Mouse (Mus musculus): ENCODE results near the gene Spata5. TPM values are rescaled to one million over a fixed set of nuclear protein-coding genes. Genes with fewer than 3 reads are reported as not detected.

The Spata5 gene
- total and polyA plus RNA-seq, 3 experiments: 2.1 to 13.9 (median 12.4) TPM

GRCm38 (mm10) chr3:37602356-37602755 is 182.7 kb downstream of the Spata5 start:
- no peaks in the 10 kb centered on the region for H3K79me2 ChIP-seq (replicated peaks; ENCODE audit: control insufficient read depth, insufficient read depth, low read length)
- intact Hi-C loops (cut with DNase I): loop anchor here (5.0 kb wide), 1 partner anchor 85 kb away; no protein-coding TSS in a partner anchor
- H3K4me3 ChIP-seq: no peak overlapping the region
- no peaks in the 10 kb centered on the region for H3K36me3 ChIP-seq (ENCODE audit: control insufficient read depth, insufficient read depth, low read length)
- no peak overlapping the region for H3K9ac ChIP-seq (ENCODE audit: low read depth, low read length)
- no peaks in the 10 kb centered on the region for H3K27me3 ChIP-seq (ENCODE audit: control insufficient read depth, insufficient read depth, low read length)
- TF ChIP-seq EP300 (IDR thresholded peaks at IDR 0.05; ENCODE audit: insufficient read depth, low read depth, low read length): no peak
- peaks cover 11% of the 10 kb centered on the region for H3K4me1 ChIP-seq (ENCODE audit: control insufficient read depth, insufficient read depth, low read length)
- DNase-seq: no peak
- no peak overlapping the region for H3K27ac ChIP-seq
- WGBS: 96% methylated on average over 9 of the region's 9 CpGs

GRCm38 (mm10) chr3:37602890-37603289 is 183.2 kb downstream of the Spata5 start:
- Histone ChIP-seq H3K4me1 (ENCODE audit: control insufficient read depth, insufficient read depth, low read length) (peaks cover 11% of the 10 kb centered on the region), H3K4me3 (no peak overlapping the region), H3K36me3 (ENCODE audit: control insufficient read depth, insufficient read depth, low read length) (no peaks in the 10 kb centered on the region), H3K27ac (no peak overlapping the region), H3K9ac (ENCODE audit: low read depth, low read length) (no peak overlapping the region), H3K27me3 (ENCODE audit: control insufficient read depth, insufficient read depth, low read length) (no peaks in the 10 kb centered on the region), H3K79me2 (replicated peaks; ENCODE audit: control insufficient read depth, insufficient read depth, low read length) (no peaks in the 10 kb centered on the region)
- 81% methylated on average over 7 of the region's 7 CpGs for WGBS
- DNase-seq: no peak
- TF ChIP-seq EP300 (IDR thresholded peaks at IDR 0.05; ENCODE audit: insufficient read depth, low read depth, low read length) (no peak), CTCF (IDR thresholded peaks at IDR 0.05) (no peak), POLR2A (IDR thresholded peaks at IDR 0.05; ENCODE audit: insufficient read depth, low read depth, low read length) (no peak)
- intact Hi-C loops (cut with DNase I): loop anchor here (5.0 kb wide), 1 partner anchor 86 kb away; no protein-coding TSS in a partner anchor

- no peak for DNase-seq
- WGBS: 87% methylated on average over 3 of the region's 3 CpGs
- peaks cover 11% of the 10 kb centered on the region for H3K4me1 ChIP-seq (ENCODE audit: control insufficient read depth, insufficient read depth, low read length)
- H3K27ac ChIP-seq: no peak overlapping the region
- intact Hi-C loops (cut with DNase I): loop anchor here (5.0 kb wide), 1 partner anchor 86 kb away; no protein-coding TSS in a partner anchor
- H3K79me2 ChIP-seq (replicated peaks; ENCODE audit: control insufficient read depth, insufficient read depth, low read length): no peaks in the 10 kb centered on the region
- H3K4me3 ChIP-seq: no peak overlapping the region
- no peak for TF ChIP-seq POLR2A (IDR thresholded peaks at IDR 0.05; ENCODE audit: insufficient read depth, low read depth, low read length)
- no peak for TF ChIP-seq EP300 (IDR thresholded peaks at IDR 0.05; ENCODE audit: insufficient read depth, low read depth, low read length)
- no peak for TF ChIP-seq CTCF (IDR thresholded peaks at IDR 0.05)
- H3K9ac ChIP-seq (ENCODE audit: low read depth, low read length): no peak overlapping the region
- no peaks in the 10 kb centered on the region for H3K27me3 ChIP-seq (ENCODE audit: control insufficient read depth, insufficient read depth, low read length)
- H3K36me3 ChIP-seq (ENCODE audit: control insufficient read depth, insufficient read depth, low read length): no peaks in the 10 kb centered on the region
These were observed 183.8 kb downstream of the Spata5 start for GRCm38 (mm10) chr3:37603541-37603940.

- Histone ChIP-seq H3K27ac (peak overlapping the region; percentile 73), H3K4me1 (ENCODE audit: control insufficient read depth, insufficient read depth, low read length) (peaks cover 11% of the 10 kb centered on the region), H3K9ac (ENCODE audit: low read depth, low read length) (no peak overlapping the region), H3K27me3 (ENCODE audit: control insufficient read depth, insufficient read depth, low read length) (no peaks in the 10 kb centered on the region), H3K36me3 (ENCODE audit: control insufficient read depth, insufficient read depth, low read length) (no peaks in the 10 kb centered on the region), H3K79me2 (replicated peaks; ENCODE audit: control insufficient read depth, insufficient read depth, low read length) (no peaks in the 10 kb centered on the region), H3K4me3 (no peak overlapping the region)
- peak; percentile 33 to 52 for DNase-seq
- WGBS: 32% methylated on average over 13 of the region's 13 CpGs
- intact Hi-C loops (cut with DNase I): loop anchor here (1.0 to 5.0 kb wide), 3 partner anchors 19 to 153 kb away; no protein-coding TSS in a partner anchor
- 0 out of 2 replicates have a peak, but pooled peaks have one; percentile 32 for TF ChIP-seq EP300 (IDR thresholded peaks at IDR 0.05; ENCODE audit: insufficient read depth, low read depth, low read length)
- no peak for TF ChIP-seq POLR2A (IDR thresholded peaks at IDR 0.05; ENCODE audit: insufficient read depth, low read depth, low read length)
These were observed 185.5 kb downstream of the Spata5 start for GRCm38 (mm10) chr3:37604976-37605875.

- Histone ChIP-seq H3K36me3 (ENCODE audit: control insufficient read depth, insufficient read depth, low read length) (no peaks in the 10 kb centered on the region), H3K27ac (peak overlapping the region; percentile 73), H3K4me1 (ENCODE audit: control insufficient read depth, insufficient read depth, low read length) (peaks cover 11% of the 10 kb centered on the region), H3K9ac (ENCODE audit: low read depth, low read length) (0 out of 2 replicates have a peak overlapping the region, but pooled peaks have one; percentile 0), H3K4me3 (no peak overlapping the region), H3K79me2 (replicated peaks; ENCODE audit: control insufficient read depth, insufficient read depth, low read length) (no peaks in the 10 kb centered on the region), H3K27me3 (ENCODE audit: control insufficient read depth, insufficient read depth, low read length) (no peaks in the 10 kb centered on the region)
- WGBS: 42% methylated on average over 10 of the region's 10 CpGs
- intact Hi-C loops (cut with DNase I): loop anchor here (1.0 kb wide), 2 partner anchors 20 to 152 kb away; no protein-coding TSS in a partner anchor
- TF ChIP-seq CTCF (IDR thresholded peaks at IDR 0.05) (no peak), POLR2A (IDR thresholded peaks at IDR 0.05; ENCODE audit: insufficient read depth, low read depth, low read length) (no peak), EP300 (IDR thresholded peaks at IDR 0.05; ENCODE audit: insufficient read depth, low read depth, low read length) (peak; percentile 32; the same call in 1 of the 2 replicates)
- peak; percentile 40 to 51 for DNase-seq
These were observed 186.2 kb downstream of the Spata5 start for GRCm38 (mm10) chr3:37605876-37606238.

GRCm38 (mm10) chr3:37608926-37609325 is 189.2 kb downstream of the Spata5 start:
- no peak overlapping the region for H3K9ac ChIP-seq (ENCODE audit: low read depth, low read length)
- TF ChIP-seq POLR2A (IDR thresholded peaks at IDR 0.05; ENCODE audit: insufficient read depth, low read depth, low read length): no peak
- no peak for TF ChIP-seq EP300 (IDR thresholded peaks at IDR 0.05; ENCODE audit: insufficient read depth, low read depth, low read length)
- peak; percentile 58 for TF ChIP-seq CTCF (IDR thresholded peaks at IDR 0.05)
- no peak overlapping the region for H3K4me3 ChIP-seq
- DNase-seq: no peak
- no peaks in the 10 kb centered on the region for H3K27me3 ChIP-seq (ENCODE audit: control insufficient read depth, insufficient read depth, low read length)
- intact Hi-C loops (cut with DNase I): no loop called here
- H3K79me2 ChIP-seq (replicated peaks; ENCODE audit: control insufficient read depth, insufficient read depth, low read length): no peaks in the 10 kb centered on the region
- no peak overlapping the region for H3K27ac ChIP-seq
- peaks cover 11% of the 10 kb centered on the region for H3K4me1 ChIP-seq (ENCODE audit: control insufficient read depth, insufficient read depth, low read length)
- H3K36me3 ChIP-seq (ENCODE audit: control insufficient read depth, insufficient read depth, low read length): no peaks in the 10 kb centered on the region
- WGBS: 92% methylated on average over 4 of the region's 4 CpGs
